Mouse (Mus musculus) ES-Bruce4 (cell line): ENCODE data around the gene Frem2. TPM values are rescaled to one million over a fixed set of nuclear protein-coding genes. Genes with fewer than 3 reads are reported as not detected.

Experiments
- H3K27ac ChIP-seq: 2 replicates; pipeline ENCODE4 v1.5.1; 2012; ENCODE audit warnings: low read length, inconsistent platforms; ENCODE audit not compliant: insufficient read depth
- H3K27me3 ChIP-seq: 2 replicates; pipeline ENCODE4 v1.6.1; 2012; ENCODE audit warnings: mild to moderate bottlenecking, low read length, inconsistent platforms; ENCODE audit not compliant: control insufficient read depth, poor library complexity, insufficient read depth, severe bottlenecking
- H3K36me3 ChIP-seq: 2 replicates; pipeline ENCODE4 v1.6.1; 2012; ENCODE audit warnings: inconsistent platforms, mild to moderate bottlenecking, low read length, moderate library complexity; ENCODE audit not compliant: control insufficient read depth, poor library complexity, insufficient read depth, severe bottlenecking
- H3K4me1 ChIP-seq: one replicate; pipeline ENCODE4 v1.8.1; 2011; ENCODE audit warnings: low read length; ENCODE audit not compliant: control insufficient read depth, insufficient read depth
- H3K4me3 ChIP-seq: 2 replicates; pipeline ENCODE4 v1.5.1; 2011; ENCODE audit warnings: low read depth, mild to moderate bottlenecking, low read length
- H3K9ac ChIP-seq: 2 replicates; pipeline ENCODE4 v1.6.1; 2012; ENCODE audit warnings: low read depth, mild to moderate bottlenecking, inconsistent platforms; ENCODE audit not compliant: poor library complexity, severe bottlenecking
- H3K9me3 ChIP-seq: replicated peaks from 2 replicates; pipeline ENCODE4 v1.6.1; 2012; ENCODE audit warnings: mild to moderate bottlenecking, low read length, inconsistent platforms; ENCODE audit not compliant: control insufficient read depth, poor library complexity, insufficient read depth, severe bottlenecking
- CTCF ChIP-seq: IDR thresholded peaks from one replicate; pipeline ENCODE4 v1.8.1; 2011; ENCODE audit warnings: low read depth, low read length
- EP300 ChIP-seq: IDR thresholded peaks from 2 replicates; pipeline ENCODE4 v1.6.1; 2011; ENCODE audit warnings: low read depth, low read length; ENCODE audit not compliant: insufficient read depth
- POLR2A ChIP-seq: IDR thresholded peaks from one replicate; pipeline ENCODE4 v1.8.1; 2011; ENCODE audit warnings: low read length; ENCODE audit not compliant: insufficient read depth
- polyA plus RNA-seq: library from polyadenylated mRNA; stranded (reverse); fragments of >200 nt; gene quantifications from 2 replicates; pipeline ENCODE4 v1.2.4, GENCODE M21; 2011; ENCODE audit warnings: low read depth; ENCODE audit not compliant: missing spikeins, insufficient read depth, insufficient read length

The Frem2 gene
- polyA plus RNA-seq, 1 experiment = 29.2 TPM

DNA sequence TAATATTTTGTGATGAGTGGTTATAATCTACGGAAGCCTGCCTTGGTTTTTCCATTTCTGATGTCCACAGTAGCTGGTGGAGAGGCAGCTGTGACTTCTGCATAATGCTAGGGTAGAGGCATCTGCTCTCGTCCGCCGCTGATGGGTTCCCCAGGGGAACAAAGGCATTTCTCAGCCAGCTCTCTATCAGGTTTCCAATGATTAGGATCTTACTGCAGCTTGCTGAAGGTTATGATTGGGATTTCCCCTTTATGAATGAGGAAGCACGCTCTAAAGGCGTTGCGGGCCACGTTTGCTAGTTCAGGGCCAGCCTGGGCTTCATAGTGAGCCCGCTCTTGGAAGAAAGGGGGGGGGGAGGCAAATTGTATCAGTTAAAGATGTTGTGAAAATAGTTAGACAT is 190.7 kb downstream of the Frem2 start:
- H3K4me1 ChIP-seq = peaks cover 2% of the 10 kb centered on the region
- no peak overlapping the region for H3K4me3 ChIP-seq

DNA sequence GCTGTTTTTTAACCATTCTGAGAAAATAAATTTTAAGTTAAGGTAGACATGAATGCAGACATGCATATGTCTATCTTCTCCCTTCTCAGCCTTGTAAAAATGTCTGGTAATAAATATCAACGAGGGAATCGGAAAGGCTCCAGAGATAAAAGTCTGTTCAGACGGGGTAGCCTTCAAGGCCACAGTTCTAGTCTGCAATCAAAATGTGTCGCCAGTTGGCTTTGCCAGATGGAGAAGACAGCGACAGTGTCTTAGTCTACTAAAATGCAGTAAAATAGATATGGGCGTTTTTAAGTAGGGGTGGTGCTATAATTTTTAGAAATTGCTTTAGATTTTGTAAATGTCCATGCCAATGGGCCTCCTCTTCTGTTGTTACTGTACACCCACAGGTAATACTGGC is 191.8 kb downstream of the Frem2 start:
- H3K4me3 ChIP-seq = no peak overlapping the region
- no peak overlapping the region for H3K27ac ChIP-seq
- peaks cover 6% of the 10 kb centered on the region for H3K36me3 ChIP-seq
- 0 out of 2 replicates have a peak overlapping the region, but pooled peaks have one; percentile 32 for H3K9ac ChIP-seq
- H3K27me3 ChIP-seq = no peaks in the 10 kb centered on the region
- TF ChIP-seq CTCF = no peak
- TF ChIP-seq POLR2A = no peak
- no peak for TF ChIP-seq EP300
- H3K9me3 ChIP-seq = no peaks in the 10 kb centered on the region
- H3K4me1 ChIP-seq = peaks cover 2% of the 10 kb centered on the region

More for the DNA sequence above, 190.7 kb downstream of the Frem2 start:
- Histone ChIP-seq H3K27me3 (no peaks in the 10 kb centered on the region), H3K9ac (no peak overlapping the region), H3K9me3 (no peaks in the 10 kb centered on the region), H3K36me3 (peaks cover 3% of the 10 kb centered on the region), H3K27ac (no peak overlapping the region)
- no peak for TF ChIP-seq EP300
- TF ChIP-seq POLR2A = no peak
- no peak for TF ChIP-seq CTCF

DNA sequence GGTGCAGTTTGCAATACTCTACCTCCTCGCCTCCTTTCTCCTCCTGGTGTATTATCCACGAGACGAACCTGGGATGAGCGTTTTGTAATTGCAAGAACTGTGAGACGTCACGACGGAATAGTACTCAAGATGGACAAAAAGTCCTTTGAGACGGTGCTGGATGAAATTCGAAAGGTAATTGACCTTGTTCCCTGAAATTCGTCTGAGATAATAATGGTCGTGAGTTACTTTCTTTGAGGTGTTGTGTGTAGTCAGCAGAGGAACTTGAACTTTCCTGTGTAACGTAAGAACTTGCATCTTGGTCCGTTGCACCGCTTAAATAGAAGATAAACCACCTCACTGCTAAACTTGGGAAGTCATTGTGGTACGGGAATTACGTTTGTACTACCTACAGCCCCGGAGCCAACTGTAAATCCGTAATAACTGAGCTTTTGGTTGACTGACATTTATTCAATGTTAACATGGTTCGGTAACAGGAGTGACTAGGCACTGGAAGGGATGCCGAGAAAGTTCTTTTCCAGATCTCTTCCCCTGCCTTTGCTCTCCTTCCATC is 192.9 kb downstream of the Frem2 start:
- peaks cover 13% of the 10 kb centered on the region for H3K36me3 ChIP-seq
- peaks cover 3% of the 10 kb centered on the region for H3K4me1 ChIP-seq
- peak overlapping the region; percentile 78 for H3K4me3 ChIP-seq
- H3K9me3 ChIP-seq = no peaks in the 10 kb centered on the region
- H3K27me3 ChIP-seq = no peaks in the 10 kb centered on the region
- TF ChIP-seq POLR2A (no peak), EP300 (no peak), CTCF (no peak)
- H3K27ac ChIP-seq = no peak overlapping the region
- H3K9ac ChIP-seq = peak overlapping the region; percentile 99

Other genes with a start within 250 kb of the Frem2 start
- 18.2 and 21.6 TPM in 2 replicates for gene Nhlrc3, start 194.0 kb downstream of the Frem2 start, polyA plus RNA-seq
- gene Proser1, start 193.7 kb downstream of the Frem2 start, polyA plus RNA-seq = 31.3 and 34.2 TPM in 2 replicates
- not detected in 2 replicates for gene Stoml3, start 168.7 kb downstream of the Frem2 start, polyA plus RNA-seq
- gene Gm10985, start 187.7 kb upstream of the Frem2 start, polyA plus RNA-seq = not detected in 2 replicates
- gene Ufm1, start 206.5 kb upstream of the Frem2 start, polyA plus RNA-seq = 46.5 and 50.3 TPM in 2 replicates